Mouse (Mus musculus): ENCODE results near the gene Olfr20. TPM values are rescaled to one million over a fixed set of nuclear protein-coding genes. Genes with fewer than 3 reads are reported as not detected.

Gene Olfr20
- total and polyA plus RNA-seq, 2 experiments from 2014 or later: not detected

DNA sequence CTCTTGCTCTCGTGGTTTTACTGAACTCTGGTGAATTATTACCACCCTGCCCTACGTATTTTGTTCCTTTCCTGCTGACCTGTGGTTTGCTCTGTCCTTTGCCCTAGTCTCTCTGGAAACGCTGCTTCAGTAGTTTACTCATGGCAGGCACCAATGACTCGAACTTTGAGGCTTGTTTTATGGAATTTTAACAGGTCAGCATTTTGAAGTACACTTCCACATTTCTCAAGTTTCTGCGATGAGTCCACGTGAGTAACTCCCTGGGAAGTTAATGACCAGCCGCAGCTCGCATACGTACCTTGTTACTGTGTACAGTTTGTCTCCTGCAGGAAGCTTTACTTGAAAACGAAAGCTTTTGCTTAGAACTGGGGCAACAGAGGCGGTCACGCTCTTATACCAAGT is 24.1 kb upstream of the Olfr20 start:
- ATAC-seq (ENCODE audit: low FRiP score): no peak
- WGBS: 62% methylated on average over 12 of the region's 12 CpGs

DNA sequence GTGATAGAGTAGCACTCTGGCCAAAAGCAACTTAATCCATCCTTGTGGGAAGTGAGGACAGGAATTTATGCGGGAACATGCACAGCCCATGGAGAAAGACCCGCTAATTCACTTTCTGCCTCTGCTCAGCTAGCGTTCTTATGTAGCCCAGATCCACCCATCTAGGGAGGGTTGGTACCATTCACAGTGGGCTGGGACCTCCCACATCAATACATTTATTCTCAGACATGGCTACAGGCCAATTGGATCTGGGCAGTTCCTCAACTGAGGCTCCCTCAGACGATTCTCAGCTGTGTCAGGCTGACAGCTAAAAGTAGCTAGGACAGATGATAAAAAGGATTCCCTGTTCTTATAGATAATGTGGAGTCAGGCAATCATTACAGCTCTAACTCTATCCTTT is 23.2 kb upstream of the Olfr20 start:
- no peak overlapping the region for H3K4me2 ChIP-seq (ENCODE audit: low read depth, low read length, poor library complexity, severe bottlenecking)
- H3K27me3 ChIP-seq (ENCODE audit: insufficient read depth, low read length): no peaks in the 10 kb centered on the region
- no peaks in the 10 kb centered on the region for H3K9me3 ChIP-seq (ENCODE audit: low read length)
- no peak overlapping the region for H3K27ac ChIP-seq (ENCODE audit: low read depth, low read length)
- H3K4me1 ChIP-seq (ENCODE audit: insufficient read depth, low read length): no peaks in the 10 kb centered on the region
- H3K36me3 ChIP-seq (ENCODE audit: insufficient read depth, low read length): no peaks in the 10 kb centered on the region
- peak; percentile 12 for DNase-seq (ENCODE audit: low spot score)
- H3K9ac ChIP-seq (replicated peaks; ENCODE audit: low read length, poor library complexity, severe bottlenecking): no peak overlapping the region
- no peak for ATAC-seq (ENCODE audit: low FRiP score)
- H3K4me3 ChIP-seq (ENCODE audit: low read depth, low read length): no peak overlapping the region
- no peak for TF ChIP-seq CTCF (IDR thresholded peaks at IDR 0.05)
- 68% methylated on average over 4 of the region's 4 CpGs for WGBS

More for the DNA sequence above, 24.1 kb upstream of the Olfr20 start:
- TF ChIP-seq CTCF (IDR thresholded peaks at IDR 0.05): no peak
- no peaks in the 10 kb centered on the region for H3K9me3 ChIP-seq (ENCODE audit: low read length)
- DNase-seq (ENCODE audit: low spot score): peak; percentile 5
- no peak overlapping the region for H3K4me2 ChIP-seq (ENCODE audit: low read depth, low read length, poor library complexity, severe bottlenecking)
- no peak overlapping the region for H3K4me3 ChIP-seq (ENCODE audit: low read depth, low read length)
- H3K4me1 ChIP-seq (ENCODE audit: insufficient read depth, low read length): no peaks in the 10 kb centered on the region
- H3K27me3 ChIP-seq (ENCODE audit: insufficient read depth, low read length): no peaks in the 10 kb centered on the region
- no peak overlapping the region for H3K27ac ChIP-seq (ENCODE audit: low read depth, low read length)
- H3K9ac ChIP-seq (replicated peaks; ENCODE audit: low read length, poor library complexity, severe bottlenecking): no peak overlapping the region
- H3K36me3 ChIP-seq (ENCODE audit: insufficient read depth, low read length): no peaks in the 10 kb centered on the region

DNA sequence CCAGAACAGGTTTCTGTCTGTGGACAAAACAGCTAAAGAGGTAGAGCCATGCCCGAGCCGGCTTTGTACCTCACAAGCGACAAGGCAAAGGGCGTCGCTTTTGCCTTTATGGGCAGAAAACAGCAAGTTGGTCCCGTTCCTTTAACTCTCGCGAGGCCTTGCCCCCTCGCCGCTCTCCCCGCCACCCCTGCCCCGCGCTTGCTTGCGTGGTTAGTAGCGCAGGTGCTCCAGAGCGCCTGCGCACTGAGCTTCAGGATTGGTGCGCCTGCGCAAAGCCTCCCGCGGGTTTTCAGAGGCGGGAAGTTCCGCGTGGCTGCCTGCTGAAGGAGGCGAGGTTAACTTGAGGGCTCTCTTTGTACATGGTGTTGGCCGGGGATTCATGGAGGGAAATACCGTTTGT is 21.1 kb upstream of the Olfr20 start, which contains the start of the genes Aspa, Gm49340 and Spata22:
Aspa (minus strand) TSS at position 155 of the 400 bp plus-strand sequence.
Gm49340 (plus strand) TSS at position 300 of the 400 bp plus-strand sequence.
Spata22 (plus strand) TSS at position 300 of the 400 bp plus-strand sequence.
- no peaks in the 10 kb centered on the region for H3K27me3 ChIP-seq (ENCODE audit: insufficient read depth, low read length)
- TF ChIP-seq CTCF (IDR thresholded peaks at IDR 0.05): no peak
- H3K36me3 ChIP-seq (ENCODE audit: insufficient read depth, low read length): no peaks in the 10 kb centered on the region
- DNase-seq (ENCODE audit: low spot score): no peak
- no peak within 1 kb of the TSS for H3K4me3 ChIP-seq (ENCODE audit: low read depth, low read length)
- H3K27ac ChIP-seq (ENCODE audit: low read depth, low read length): no peak within 1 kb of the TSS
- H3K9me3 ChIP-seq (ENCODE audit: low read length): no peaks in the 10 kb centered on the region
- H3K4me1 ChIP-seq (ENCODE audit: insufficient read depth, low read length): no peaks in the 10 kb centered on the region
- no peak within 1 kb of the TSS for H3K9ac ChIP-seq (replicated peaks; ENCODE audit: low read length, poor library complexity, severe bottlenecking)
- no peak for ATAC-seq (ENCODE audit: low FRiP score)
- no peak within 1 kb of the TSS for H3K4me2 ChIP-seq (ENCODE audit: low read depth, low read length, poor library complexity, severe bottlenecking)
- 86% methylated on average over 27 of the region's 27 CpGs for WGBS

DNA sequence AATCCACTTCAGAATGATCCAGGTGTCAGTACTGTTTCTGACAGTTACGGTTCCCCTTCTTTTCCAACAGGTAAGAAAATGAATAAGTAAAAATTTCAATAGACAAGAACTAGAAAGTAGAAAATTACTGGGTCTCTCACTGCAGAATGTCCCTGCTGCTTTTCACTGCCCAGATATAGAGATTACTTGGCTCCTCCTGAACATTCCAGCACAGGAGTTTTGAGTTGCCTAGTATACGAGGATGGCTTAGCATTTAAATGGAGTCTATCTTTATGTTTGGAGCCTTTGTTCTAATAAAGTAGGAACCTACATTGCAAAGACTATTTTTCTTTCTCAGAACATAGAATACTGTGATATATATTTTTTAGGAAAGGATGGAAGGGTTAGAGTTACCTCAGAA is 17.2 kb upstream of the Olfr20 start:
- no peaks in the 10 kb centered on the region for H3K4me1 ChIP-seq (ENCODE audit: insufficient read depth, low read length)
- H3K36me3 ChIP-seq (ENCODE audit: insufficient read depth, low read length): no peaks in the 10 kb centered on the region
- WGBS: 57% methylated on average over 2 of the region's 2 CpGs
- H3K4me3 ChIP-seq (ENCODE audit: low read depth, low read length): no peak overlapping the region
- no peak overlapping the region for H3K4me2 ChIP-seq (ENCODE audit: low read depth, low read length, poor library complexity, severe bottlenecking)
- TF ChIP-seq CTCF (IDR thresholded peaks at IDR 0.05): no peak
- no peak overlapping the region for H3K27ac ChIP-seq (ENCODE audit: low read depth, low read length)
- no peak overlapping the region for H3K9ac ChIP-seq (replicated peaks; ENCODE audit: low read length, poor library complexity, severe bottlenecking)
- no peaks in the 10 kb centered on the region for H3K27me3 ChIP-seq (ENCODE audit: insufficient read depth, low read length)
- peak; percentile 42 for DNase-seq (ENCODE audit: low spot score)
- H3K9me3 ChIP-seq (ENCODE audit: low read length): no peaks in the 10 kb centered on the region
- no peak for ATAC-seq (ENCODE audit: low FRiP score)

DNA sequence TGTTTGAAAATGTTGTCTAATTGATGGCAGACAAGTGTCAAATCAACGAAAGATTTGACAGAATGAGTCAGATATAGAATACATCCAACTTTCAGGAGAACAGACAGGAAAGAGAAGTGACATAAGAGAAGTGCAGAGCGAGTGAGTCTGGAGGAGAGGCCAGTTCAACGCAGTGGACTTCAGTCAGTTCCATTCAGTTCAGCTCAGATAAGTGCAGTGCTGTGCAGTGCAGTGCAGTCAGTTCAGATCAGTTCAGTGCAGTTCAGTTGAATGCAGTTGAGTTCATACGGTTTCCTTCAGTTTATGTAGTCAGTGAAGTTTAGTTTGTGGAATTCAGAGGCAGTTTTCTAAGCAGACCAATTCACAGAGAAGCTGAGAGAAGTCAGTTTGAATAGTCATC is 13.7 kb upstream of the Olfr20 start:
- H3K27ac ChIP-seq (ENCODE audit: low read depth, low read length): no peak overlapping the region
- DNase-seq (ENCODE audit: low spot score) (no peak), ATAC-seq (ENCODE audit: low FRiP score) (no peak)
- no peak overlapping the region for H3K4me3 ChIP-seq (ENCODE audit: low read depth, low read length)
- no peak overlapping the region for H3K9ac ChIP-seq (replicated peaks; ENCODE audit: low read length, poor library complexity, severe bottlenecking)
- 78% methylated on average over 4 of the region's 4 CpGs for WGBS
- H3K9me3 ChIP-seq (ENCODE audit: low read length): no peaks in the 10 kb centered on the region
- no peak for TF ChIP-seq CTCF (IDR thresholded peaks at IDR 0.05)
- H3K36me3 ChIP-seq (ENCODE audit: insufficient read depth, low read length): no peaks in the 10 kb centered on the region
- H3K27me3 ChIP-seq (ENCODE audit: insufficient read depth, low read length): no peaks in the 10 kb centered on the region
- H3K4me2 ChIP-seq (ENCODE audit: low read depth, low read length, poor library complexity, severe bottlenecking): no peak overlapping the region
- no peaks in the 10 kb centered on the region for H3K4me1 ChIP-seq (ENCODE audit: insufficient read depth, low read length)

DNA sequence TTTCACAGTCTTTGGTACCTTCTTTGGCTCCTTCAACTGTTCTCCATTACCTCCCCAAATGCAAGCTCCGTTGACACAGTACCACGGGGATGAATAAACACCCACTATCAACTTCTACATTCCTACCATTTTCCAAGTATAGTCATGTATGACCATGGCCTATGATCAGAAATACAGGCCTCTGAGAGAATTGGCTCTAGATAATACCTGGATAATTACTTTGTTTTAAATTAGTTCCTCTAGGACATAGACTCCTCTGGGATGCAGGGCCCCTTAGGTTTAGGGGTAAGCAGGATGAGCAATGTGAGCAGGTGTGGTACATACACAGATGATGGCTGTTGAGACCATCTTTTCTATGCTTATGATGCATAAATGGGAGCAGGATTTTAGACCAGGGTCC is 20.4 kb downstream of the Olfr20 start, which contains the start of gene Olfr376:
Olfr376 (plus strand) TSS at position 301 of the 400 bp plus-strand sequence.
- 92% methylated on average over 2 of the region's 2 CpGs for WGBS
- no peak within 1 kb of the TSS for H3K4me2 ChIP-seq (ENCODE audit: low read depth, low read length, poor library complexity, severe bottlenecking)
- H3K27ac ChIP-seq (ENCODE audit: low read depth, low read length): no peak within 1 kb of the TSS
- no peaks in the 10 kb centered on the region for H3K36me3 ChIP-seq (ENCODE audit: insufficient read depth, low read length)
- TF ChIP-seq CTCF (IDR thresholded peaks at IDR 0.05): no peak
- no peaks in the 10 kb centered on the region for H3K4me1 ChIP-seq (ENCODE audit: insufficient read depth, low read length)
- H3K9ac ChIP-seq (replicated peaks; ENCODE audit: low read length, poor library complexity, severe bottlenecking): no peak within 1 kb of the TSS
- no peaks in the 10 kb centered on the region for H3K27me3 ChIP-seq (ENCODE audit: insufficient read depth, low read length)
- no peak within 1 kb of the TSS for H3K4me3 ChIP-seq (ENCODE audit: low read depth, low read length)
- DNase-seq (ENCODE audit: low spot score): no peak
- ATAC-seq (ENCODE audit: low FRiP score): no peak
- no peaks in the 10 kb centered on the region for H3K9me3 ChIP-seq (ENCODE audit: low read length)

Measured in midbrain, postnatal 0 days (tissue).